ENCODE assay signal across 29 mouse cellular contexts in the genomic region with DNA sequence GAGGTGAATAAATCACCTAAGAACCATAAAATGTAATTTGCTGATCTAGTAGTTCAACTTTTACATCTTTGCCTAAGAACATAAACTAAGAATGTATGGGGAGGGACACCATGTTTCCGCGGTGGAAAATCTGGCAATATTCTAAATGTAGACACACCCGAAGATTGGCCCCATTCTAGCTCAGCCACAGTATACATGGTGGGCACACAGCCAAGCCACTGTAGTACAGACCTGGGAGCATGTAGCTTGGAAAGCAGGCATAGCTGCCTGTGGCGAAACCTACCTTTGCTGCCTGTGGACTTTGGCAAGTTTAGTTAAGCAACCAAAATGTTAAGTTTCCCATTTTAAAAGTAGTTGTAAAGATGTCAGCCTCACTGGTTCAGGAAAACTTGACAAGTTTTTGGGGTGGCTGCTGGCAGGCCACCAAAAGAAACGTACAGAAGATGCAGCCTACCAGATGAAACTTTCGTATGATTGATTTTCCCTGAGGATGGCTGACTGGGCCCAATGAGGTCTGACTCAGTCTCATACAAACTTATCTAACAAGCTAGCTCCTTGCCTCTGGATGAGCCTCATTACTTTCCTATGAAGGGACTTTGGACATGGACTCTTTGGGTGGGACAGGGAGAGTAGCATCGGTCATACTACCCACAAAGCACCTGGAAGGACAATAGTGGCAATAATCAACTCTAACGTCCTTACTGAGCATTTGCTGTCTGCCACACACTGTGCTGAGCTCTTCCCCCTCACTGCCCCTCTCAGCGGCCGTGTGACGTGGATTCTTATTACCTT. TPM values are rescaled to one million over a fixed set of nuclear protein-coding genes. Genes with fewer than 3 reads are reported as not detected.
A peak's percentile ranks its signal among the peaks of the same experiment; 100 is the strongest.
DNase-seq lines count a peak whose midpoint lies in the region; ATAC-seq and TF ChIP-seq lines count a peak whose summit lies in the region.
"Had no signal": no experiment of that assay in that cellular context is flagged by ENCODE, and none has a peak within 500 bp of the region (broad histone marks: within the 10 kb centered on the region; RNA-seq: fewer than 3 reads in every experiment).

No protein-coding gene starts in this region.

- no peaks in the 10 kb centered on the region for H3K9me3 ChIP-seq in lung, embryonic 14.5 days (ENCODE audit: low read depth, low read length)
- no peaks in the 10 kb centered on the region for H3K9me3 ChIP-seq in intestine, embryonic 16.5 days (ENCODE audit: control insufficient read depth, low read length)
- H3K9me3 ChIP-seq: embryonic facial prominence, embryonic 12.5 days; forebrain, embryonic 12.5 days; hindbrain, embryonic 12.5 days had no signal

- no peak overlapping the region for H3K27ac ChIP-seq in lung, embryonic 14.5 days (ENCODE audit: low read depth)
- H3K27ac ChIP-seq in intestine, embryonic 16.5 days (ENCODE audit: low read length): peak overlapping the region; percentile 33; the same call in 1 of the 2 replicates
- peak overlapping the region; percentile 82 for H3K27ac ChIP-seq in small intestine, adult 2 months (ENCODE audit: insufficient read depth, low read depth, low read length)
- H3K27ac ChIP-seq: embryonic facial prominence, embryonic 12.5 days; forebrain, embryonic 12.5 days; hindbrain, embryonic 12.5 days; liver, embryonic 14.5 days; midbrain, embryonic 12.5 days had no signal

- H3K4me2 ChIP-seq in lung, embryonic 14.5 days: no peak overlapping the region
- H3K4me2 ChIP-seq in intestine, embryonic 16.5 days (ENCODE audit: low read depth, low read length): no peak overlapping the region
- H3K4me2 ChIP-seq: embryonic facial prominence, embryonic 12.5 days; forebrain, embryonic 12.5 days; heart, embryonic 11.5 days; hindbrain, embryonic 12.5 days; midbrain, embryonic 12.5 days had no signal

- 61% methylated on average over 11 of the region's 11 CpGs for WGBS in lung, embryonic 14.5 days
- WGBS in intestine, embryonic 16.5 days: 55% methylated on average over 11 of the region's 11 CpGs
- WGBS in small intestine, adult 2 months: 35% methylated on average over 11 of the region's 11 CpGs

- DNase-seq in heart, adult 11 months: peak; percentile 77
- no peak for DNase-seq in heart, adult 9 months (ENCODE audit: low spot score in 2 of 2)
- DNase-seq in lung, embryonic 14.5 days: peak; percentile 47
- DNase-seq in lung, postnatal 14 days: no peak
- no peak for DNase-seq in frontal cortex, postnatal 14 days (ENCODE audit: low spot score in 2 of 2)
- DNase-seq: adrenal gland, postnatal 14 days; cerebellum, adult 11 months; cerebellum, adult 9-10 months; cerebellum, postnatal 36 days; gastrocnemius, postnatal 14 days; heart, postnatal 36 days; kidney, adult 18-20 months; kidney, postnatal 36 days; lung, postnatal 10 days; thymus, postnatal 4 days had no signal

- H3K36me3 ChIP-seq in lung, embryonic 14.5 days (ENCODE audit: insufficient read depth): no peaks in the 10 kb centered on the region
- H3K36me3 ChIP-seq in intestine, embryonic 16.5 days (ENCODE audit: control insufficient read depth, insufficient read depth, low read length): no peaks in the 10 kb centered on the region
- H3K36me3 ChIP-seq in small intestine, adult 2 months (ENCODE audit: control insufficient read depth, insufficient read depth, low read length): no peaks in the 10 kb centered on the region
- H3K36me3 ChIP-seq: embryonic facial prominence, embryonic 12.5 days; forebrain, embryonic 12.5 days; hindbrain, embryonic 12.5 days; midbrain, embryonic 12.5 days had no signal

- ATAC-seq in lung, embryonic 14.5 days (ENCODE audit: insufficient read depth): no peak
- peak; percentile 74 for ATAC-seq in intestine, embryonic 16.5 days

- no peak overlapping the region for H3K4me3 ChIP-seq in lung, embryonic 14.5 days (ENCODE audit: low read depth, low read length)
- no peak overlapping the region for H3K4me3 ChIP-seq in intestine, embryonic 16.5 days (ENCODE audit: low read length)
- no peak overlapping the region for H3K4me3 ChIP-seq in small intestine, adult 2 months (ENCODE audit: low read depth, low read length)
- H3K4me3 ChIP-seq: embryonic facial prominence, embryonic 12.5 days; erythroblast, embryonic 14.5 days; forebrain, embryonic 12.5 days; hindbrain, embryonic 12.5 days; midbrain, embryonic 12.5 days had no signal

- TF ChIP-seq CTCF in lung, embryonic 14.5 days (IDR thresholded peaks at IDR 0.05; ENCODE audit: low read depth): no peak
- TF ChIP-seq CTCF in small intestine, adult 2 months (IDR thresholded peaks at IDR 0.05; ENCODE audit: extremely low read depth, insufficient read length, insufficient replicate concordance, low read depth, low read length): no peak

- H3K4me1 ChIP-seq in lung, embryonic 14.5 days (ENCODE audit: insufficient read depth): 0 out of 2 replicates have a peak, but pooled peaks cover 8% of the 10 kb centered on the region
- peaks cover 28% of the 10 kb centered on the region for H3K4me1 ChIP-seq in intestine, embryonic 16.5 days (ENCODE audit: control insufficient read depth, insufficient read depth, low read length)
- peaks cover 32% of the 10 kb centered on the region for H3K4me1 ChIP-seq in small intestine, adult 2 months (ENCODE audit: control insufficient read depth, insufficient read depth, insufficient read length, low read length)

- no peak overlapping the region for H3K9ac ChIP-seq in lung, embryonic 14.5 days
- H3K9ac ChIP-seq in intestine, embryonic 16.5 days (ENCODE audit: low read depth, low read length): no peak overlapping the region
- H3K9ac ChIP-seq: embryonic facial prominence, embryonic 12.5 days; forebrain, embryonic 12.5 days; hindbrain, embryonic 12.5 days; liver, embryonic 14.5 days; midbrain, embryonic 12.5 days had no signal

- no peaks in the 10 kb centered on the region for H3K27me3 ChIP-seq in lung, embryonic 14.5 days (ENCODE audit: insufficient read depth, low read length)
- no peaks in the 10 kb centered on the region for H3K27me3 ChIP-seq in intestine, embryonic 16.5 days (replicated peaks; ENCODE audit: control insufficient read depth, insufficient read depth, low read length)
- H3K27me3 ChIP-seq in small intestine, adult 2 months (ENCODE audit: control insufficient read depth, insufficient read depth, low read length): no peaks in the 10 kb centered on the region
- H3K27me3 ChIP-seq: embryonic facial prominence, embryonic 12.5 days; forebrain, embryonic 12.5 days; hindbrain, embryonic 12.5 days; midbrain, embryonic 12.5 days had no signal

- TF ChIP-seq POLR2A in small intestine, adult 2 months (IDR thresholded peaks at IDR 0.05; ENCODE audit: low read depth, low read length): no peak

RNA-seq across cellular contexts. Expression of a gene that starts 25.8 kb away (rescaled TPM):
- polyA plus RNA-seq in lung, embryonic 14.5 days (2014; fragmentation: Nextera tagmentation; extraction: Ambion mirVana): 0.14 TPM in 1 of 2 replicates, not detected in the other
- polyA plus RNA-seq in intestine, embryonic 16.5 days (2015; fragmentation: Nextera tagmentation; extraction: Ambion mirVana): not detected in 2 replicates
- polyA plus RNA-seq in small intestine, adult 2 months (2012; rRNA removed): not detected in 2 replicates
- polyA plus RNA-seq: erythroblast, embryonic 14.5 days; forebrain, embryonic 12.5 days; heart, embryonic 11.5 days; heart, embryonic 16.5 days; hindbrain, embryonic 12.5 days; kidney, embryonic 16.5 days; liver, embryonic 14.5 days; midbrain, embryonic 12.5 days; neural tube, embryonic 14.5 days; stomach, embryonic 14.5 days; thymus, postnatal 0 days had no signal

Comparison
In these comparisons a context has a peak if more than half of its experiments do, and no peak if none do; other contexts are left out.
1. DNase-seq: peak in heart, adult 11 months (single experiment) and lung, embryonic 14.5 days (single experiment); none in heart, adult 9 months (0 of 2), lung, postnatal 14 days (single experiment) and frontal cortex, postnatal 14 days (0 of 2).